Mouse (Mus musculus) kidney, adult 2 months (tissue): ENCODE data around the gene Spint4. TPM values are rescaled to one million over a fixed set of nuclear protein-coding genes. Genes with fewer than 3 reads are reported as not detected.

Experiments
- DNase-seq: peaks from one replicate; pipeline ENCODE4 v3.0.0; 2021
- H3K27ac ChIP-seq: fragments of 200-500 bp; 2 replicates; pipeline ENCODE4 v1.5.1; 2012; ENCODE audit warnings: low read depth, low read length, control low read depth, inconsistent platforms; ENCODE audit not compliant: insufficient read depth
- H3K27me3 ChIP-seq: fragments of 200-500 bp; replicated peaks from 2 replicates; pipeline ENCODE4 v1.6.1; 2012; ENCODE audit warnings: mild to moderate bottlenecking, moderate library complexity, low read length, inconsistent platforms; ENCODE audit not compliant: control insufficient read depth, insufficient read depth
- H3K36me3 ChIP-seq: fragments of 200-500 bp; 2 replicates; pipeline ENCODE4 v1.6.1; 2012; ENCODE audit warnings: mild to moderate bottlenecking, moderate library complexity, low read length, inconsistent platforms; ENCODE audit not compliant: control insufficient read depth, insufficient read depth
- H3K4me1 ChIP-seq: fragments of 200-500 bp; 2 replicates; pipeline ENCODE4 v1.6.1; 2011; ENCODE audit warnings: low read length; ENCODE audit not compliant: control insufficient read depth, insufficient read depth
- H3K4me3 ChIP-seq: fragments of 200-500 bp; 2 replicates; pipeline ENCODE4 v1.5.1; 2011; ENCODE audit warnings: mild to moderate bottlenecking, low read depth, low read length, control low read depth; ENCODE audit not compliant: insufficient read depth
- CTCF ChIP-seq: fragments of 200-500 bp; conservative IDR thresholded peaks from 2 replicates; pipeline ENCODE4 v1.5.1; 2011; ENCODE audit warnings: low read depth, mild to moderate bottlenecking, control low read depth, low read length, moderate library complexity, mixed read lengths; ENCODE audit not compliant: insufficient read depth, insufficient read length
- POLR2A ChIP-seq: fragments of 200-500 bp; IDR thresholded peaks from one replicate; pipeline ENCODE4 v1.6.1; 2011; ENCODE audit warnings: low read depth, low read length, control low read depth
- WGBS: fragments of 180-500 bp; shearing (Covaris S2); methylation state at CpG from one replicate; pipeline ENCODE4 v1.1.7; 2018; 5-methylcytosine and 5-hydroxymethylcytosine counted together
- polyA plus RNA-seq: library from polyadenylated mRNA; depleted of rRNA; stranded (reverse); fragments of >200 nt; gene quantifications from 2 replicates; pipeline ENCODE4 v1.2.3, GENCODE M21; 2012

Gene Spint4
- polyA plus RNA-seq, 1 experiment, result not detected

DNA sequence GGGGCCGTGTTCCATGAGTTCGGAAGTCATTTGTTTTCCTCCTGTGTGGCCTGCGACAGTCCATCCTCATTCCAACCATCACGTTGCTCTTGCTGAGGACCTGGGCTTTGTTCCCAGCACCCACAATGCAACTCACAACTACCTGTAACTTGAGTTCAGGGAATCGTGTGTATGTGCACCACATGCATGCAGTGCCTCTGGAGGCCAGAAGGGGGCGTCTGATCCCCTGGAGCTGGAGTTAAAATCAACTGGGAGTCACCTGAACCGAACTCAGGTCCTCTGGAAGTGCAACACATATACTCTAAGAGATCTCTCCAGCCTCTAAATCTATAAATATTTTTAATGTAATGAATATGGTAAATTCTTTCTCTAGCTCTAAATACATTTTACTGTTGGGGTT is 22.2 kb upstream of the Spint4 start:
- Histone ChIP-seq H3K36me3 (no peaks in the 10 kb centered on the region), H3K27ac (no peak overlapping the region), H3K4me3 (no peak overlapping the region), H3K27me3 (no peaks in the 10 kb centered on the region), H3K4me1 (peaks cover 5% of the 10 kb centered on the region; the same call in 1 of the 2 replicates)
- TF ChIP-seq POLR2A, result no peak
- TF ChIP-seq CTCF, result 0 out of 2 replicates have a peak, but pooled peaks have one; percentile 17
- WGBS, result 84% methylated on average over 7 of the region's 7 CpGs
- no peak for DNase-seq

DNA sequence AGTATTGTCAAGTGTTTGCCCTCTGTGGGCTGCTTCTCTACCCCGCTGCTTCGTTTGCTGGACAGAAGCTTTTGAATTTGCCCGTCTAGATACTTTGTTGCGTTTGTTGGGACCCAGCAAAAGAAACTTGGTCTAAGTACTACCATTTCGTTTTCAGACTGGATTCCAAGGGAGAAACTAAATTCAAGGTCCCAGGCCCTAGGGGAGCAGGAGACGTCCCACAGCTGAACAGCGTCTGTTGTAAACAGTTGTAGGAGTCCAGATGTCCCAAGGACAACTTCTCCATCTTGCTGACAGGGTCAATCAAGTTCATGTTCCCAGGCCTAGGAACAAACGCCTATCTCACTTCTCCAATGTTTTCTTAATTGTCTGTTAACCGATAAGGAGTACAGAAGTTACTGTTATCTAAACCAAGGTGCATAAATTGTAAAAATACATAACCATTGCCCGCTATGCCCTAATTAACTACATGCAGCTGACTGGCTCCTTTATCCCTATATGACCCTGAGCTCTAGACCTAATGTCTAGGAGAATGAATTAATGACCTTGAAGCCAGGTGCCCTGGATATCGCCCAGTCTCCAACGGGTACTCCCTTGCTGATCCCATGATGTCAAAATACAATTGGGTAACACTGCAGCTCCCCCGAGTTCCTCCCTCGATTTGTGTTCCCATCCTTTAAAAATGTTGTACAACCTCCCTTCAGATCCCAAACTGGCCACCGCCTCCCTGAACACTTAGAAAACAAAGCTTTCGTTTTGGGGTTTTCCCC is 21.2 kb upstream of the Spint4 start:
- WGBS, result 71% methylated on average over 16 of the region's 16 CpGs
- peaks cover 5% of the 10 kb centered on the region; the same call in 1 of the 2 replicates for H3K4me1 ChIP-seq
- no peak for DNase-seq
- H3K27me3 ChIP-seq, result no peaks in the 10 kb centered on the region
- H3K36me3 ChIP-seq, result no peaks in the 10 kb centered on the region
- no peak overlapping the region for H3K4me3 ChIP-seq
- H3K27ac ChIP-seq, result no peak overlapping the region
- no peak for TF ChIP-seq CTCF
- no peak for TF ChIP-seq POLR2A

DNA sequence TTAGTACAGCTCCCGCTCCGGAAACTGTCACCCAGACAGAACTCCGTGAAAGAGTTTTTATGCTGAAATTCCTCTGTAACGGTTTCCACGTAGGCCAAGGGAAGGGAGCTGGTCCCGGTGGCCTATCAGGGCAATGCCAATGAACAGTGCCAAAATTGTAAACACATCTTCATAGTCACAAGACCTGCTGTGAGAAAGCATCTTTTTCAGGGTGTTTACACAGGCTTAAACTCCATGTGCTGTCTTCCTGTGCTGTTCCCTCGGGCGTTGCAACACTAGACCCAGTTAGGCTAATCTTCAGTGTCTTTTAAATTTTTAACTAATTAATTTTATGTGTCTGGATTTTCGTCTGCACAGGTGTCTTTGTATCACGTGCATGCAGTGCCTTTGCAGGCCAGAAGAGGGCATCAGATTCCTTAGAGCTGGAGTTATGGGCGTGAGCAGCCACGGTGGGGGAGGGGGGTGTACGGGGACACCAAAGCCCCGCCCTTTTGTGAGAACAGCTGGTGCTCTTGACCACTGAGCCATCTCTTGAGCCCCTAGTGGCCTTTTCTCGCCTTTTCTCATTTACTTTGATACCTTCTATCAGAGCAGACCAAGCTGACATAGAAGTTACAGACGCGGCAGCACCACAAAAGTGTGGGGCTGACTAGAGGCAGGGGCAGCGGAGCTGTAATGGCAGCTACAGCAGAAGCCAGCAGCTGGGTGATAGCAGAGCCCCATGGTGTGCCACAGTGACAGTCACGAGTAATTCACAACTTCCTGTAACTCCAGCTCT is 19.3 kb upstream of the Spint4 start:
- peak; percentile 75 for TF ChIP-seq CTCF
- TF ChIP-seq POLR2A, result no peak
- Histone ChIP-seq H3K27ac (no peak overlapping the region), H3K4me3 (no peak overlapping the region), H3K27me3 (no peaks in the 10 kb centered on the region), H3K4me1 (peaks cover 5% of the 10 kb centered on the region; the same call in 1 of the 2 replicates), H3K36me3 (no peaks in the 10 kb centered on the region)
- peak; percentile 83 for DNase-seq
- WGBS, result 15% methylated on average over 19 of the region's 19 CpGs

DNA sequence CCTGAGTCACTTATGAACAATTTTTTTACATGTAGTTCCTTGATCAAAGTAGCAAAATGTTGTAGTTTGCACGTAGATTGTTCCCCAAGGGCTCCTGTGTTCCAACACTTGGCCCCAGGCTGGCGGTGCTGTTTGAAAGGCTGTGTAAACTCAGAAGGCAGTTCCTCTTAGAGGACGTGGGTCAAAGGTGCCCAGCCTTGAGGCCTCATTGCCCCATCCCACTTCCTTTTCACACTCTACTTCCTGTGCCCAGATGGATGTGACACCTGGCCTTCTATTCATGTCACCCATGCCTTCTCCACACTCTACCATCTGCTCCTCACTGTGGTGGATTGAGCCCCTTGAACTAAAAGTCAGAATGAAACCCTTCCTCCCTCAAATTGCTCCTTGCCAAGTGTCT is 18.4 kb upstream of the Spint4 start:
- DNase-seq, result no peak
- TF ChIP-seq POLR2A (no peak), CTCF (no peak)
- Histone ChIP-seq H3K27me3 (no peaks in the 10 kb centered on the region), H3K4me3 (no peak overlapping the region), H3K36me3 (no peaks in the 10 kb centered on the region), H3K4me1 (peaks cover 5% of the 10 kb centered on the region; the same call in 1 of the 2 replicates), H3K27ac (no peak overlapping the region)
- WGBS, result 71% methylated on average over 3 of the region's 3 CpGs

DNA sequence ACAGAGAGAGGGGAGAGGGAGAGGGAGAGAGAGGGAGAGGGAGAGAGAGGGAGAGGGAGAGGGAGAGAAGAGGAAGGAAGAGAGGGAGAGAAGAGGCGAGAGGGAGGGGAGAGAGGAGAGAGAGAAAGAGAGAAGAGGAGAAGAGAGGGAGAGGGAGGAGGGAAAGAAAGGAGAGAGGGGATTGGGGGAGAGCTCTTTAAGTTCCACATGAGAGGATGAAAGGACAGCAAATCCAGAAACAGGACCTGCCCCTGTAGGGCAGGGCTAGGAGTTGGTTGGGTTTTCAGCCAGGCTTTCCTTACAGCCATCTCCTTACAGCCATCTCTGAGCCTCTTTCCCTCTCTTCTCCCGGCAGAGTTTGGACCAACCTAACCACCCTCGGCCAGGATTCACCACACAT is 13.5 kb upstream of the Spint4 start, which contains the start of gene Wfdc13:
Gene Wfdc13, plus strand, starts transcription at position 301 of the 400 bp plus-strand sequence.
- TF ChIP-seq CTCF, result no peak
- no peak for TF ChIP-seq POLR2A
- H3K27ac ChIP-seq, result no peak within 1 kb of the TSS
- H3K27me3 ChIP-seq, result no peaks in the 10 kb centered on the region
- H3K4me3 ChIP-seq, result no peak within 1 kb of the TSS
- DNase-seq, result no peak
- no peaks in the 10 kb centered on the region for H3K36me3 ChIP-seq
- no peaks in the 10 kb centered on the region for H3K4me1 ChIP-seq
- WGBS, result 53% methylated on average over 3 of the region's 3 CpGs

DNA sequence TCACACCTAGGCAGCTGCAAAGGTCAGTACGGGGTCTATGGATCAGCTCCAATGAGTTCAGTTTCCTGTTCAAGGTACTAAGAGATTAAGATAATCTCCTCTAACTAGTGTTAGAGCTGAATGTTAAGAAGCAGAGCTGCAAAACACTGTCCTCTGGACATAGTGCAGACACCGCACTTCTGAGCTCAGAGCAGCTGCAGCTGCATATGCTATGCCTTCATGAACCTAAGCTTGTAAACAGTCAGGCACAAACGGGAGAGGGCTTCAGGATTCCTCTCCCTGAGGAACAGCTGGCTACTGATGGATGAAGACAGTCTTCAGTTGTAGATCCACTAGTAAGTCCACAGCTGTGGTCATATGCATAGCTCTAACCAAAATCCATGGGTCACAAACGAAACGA is 2.7 kb downstream of the Spint4 start:
- H3K27ac ChIP-seq, result no peak overlapping the region
- H3K4me1 ChIP-seq, result no peaks in the 10 kb centered on the region
- no peak overlapping the region for H3K4me3 ChIP-seq
- no peaks in the 10 kb centered on the region for H3K27me3 ChIP-seq
- no peak for TF ChIP-seq POLR2A
- TF ChIP-seq CTCF, result no peak
- no peak for DNase-seq
- WGBS, result 67% methylated on average over 5 of the region's 5 CpGs
- H3K36me3 ChIP-seq, result no peaks in the 10 kb centered on the region

DNA sequence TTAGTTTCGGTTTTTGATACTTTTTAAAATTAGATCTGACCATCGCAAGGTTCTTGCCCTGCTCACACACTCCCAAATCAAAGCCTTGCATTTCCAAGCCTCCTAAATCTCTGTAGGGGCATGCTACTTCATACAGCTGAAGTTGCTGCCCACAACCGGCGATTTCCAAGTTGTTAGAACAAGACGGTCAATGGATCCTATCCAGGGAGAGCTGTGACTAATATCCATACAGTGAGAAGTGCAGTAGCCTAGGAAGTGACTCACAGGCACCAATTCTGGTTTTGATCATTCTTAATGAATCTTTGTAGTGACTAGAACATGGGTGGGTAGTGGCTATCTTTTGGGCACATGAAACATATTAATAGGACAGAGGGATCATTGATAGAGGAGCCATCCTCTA is 3.5 kb downstream of the Spint4 start:
- Histone ChIP-seq H3K4me3 (no peak overlapping the region), H3K27ac (no peak overlapping the region), H3K4me1 (no peaks in the 10 kb centered on the region), H3K27me3 (no peaks in the 10 kb centered on the region), H3K36me3 (no peaks in the 10 kb centered on the region)
- no peak for TF ChIP-seq CTCF
- no peak for TF ChIP-seq POLR2A
- 86% methylated on average over 5 of the region's 5 CpGs for WGBS
- DNase-seq, result no peak
